Mouse (Mus musculus) left cerebral cortex, adult 9 months (tissue): ENCODE results near the gene Ggact.

Experiments
- DNase-seq, 2 experiments: peaks; one replicate each; pipeline ENCODE4 v3.0.0; 2022; ENCODE audit warnings: low spot score in 2 of 2

Ggact gene

DNA sequence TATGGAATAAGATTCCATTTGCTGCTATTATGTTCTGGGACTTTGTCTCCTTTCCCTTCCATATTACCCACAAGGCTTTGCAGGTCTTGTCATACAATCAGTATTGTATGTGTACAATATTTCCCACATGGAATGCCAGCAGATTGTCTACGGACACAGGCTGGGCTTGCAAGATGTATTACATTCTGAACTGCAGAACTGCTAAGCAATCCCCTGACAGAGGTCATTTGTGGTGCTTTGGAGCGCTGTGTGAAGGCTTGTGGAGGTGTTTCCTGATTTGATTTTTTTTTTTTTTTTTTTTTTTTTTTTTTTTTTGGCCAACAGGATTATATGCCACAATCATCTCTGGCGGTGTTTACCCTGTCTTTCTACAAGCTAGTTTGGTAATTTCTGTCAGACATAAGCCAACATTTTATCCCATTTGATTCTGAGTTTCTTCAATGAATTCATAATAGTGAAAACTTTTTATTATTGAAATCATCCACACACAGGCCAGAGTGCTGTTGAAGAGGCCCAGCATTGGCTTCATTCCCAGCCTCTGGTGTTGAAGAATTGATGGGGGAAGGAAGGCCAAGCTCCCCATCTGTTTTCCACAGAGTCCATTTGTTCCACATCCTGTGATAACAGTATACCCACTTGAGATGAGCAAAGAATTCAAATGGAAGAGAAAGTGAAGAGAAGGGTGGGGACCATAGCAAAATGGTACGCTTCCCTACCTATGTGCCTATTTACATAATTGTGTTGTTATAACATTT is 45.8 kb downstream of the Ggact start:
- no peak for DNase-seq

- no peak for DNase-seq
Measured at GRCm38 (mm10) chr14:122865462-122866129, 48.0 kb downstream of the Ggact start.

DNA sequence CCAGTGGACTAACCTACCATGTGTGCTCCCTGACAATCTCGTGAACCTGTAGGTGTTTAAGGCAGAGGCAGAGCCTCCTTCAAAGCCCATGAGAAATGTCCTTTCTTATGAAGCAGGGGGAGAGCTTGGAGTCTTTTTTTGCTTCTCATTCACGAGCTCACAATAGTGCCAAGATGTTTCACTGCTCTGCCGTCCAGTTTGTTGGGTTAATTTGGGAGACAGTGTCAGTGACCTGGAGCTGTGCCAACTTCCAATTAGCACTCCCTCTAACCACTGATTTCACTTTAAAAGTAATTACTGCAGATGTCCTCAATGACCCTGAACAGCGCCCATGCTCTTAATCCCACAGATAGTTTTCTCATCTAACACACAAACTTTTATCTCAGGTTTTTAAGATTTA is 50.9 kb downstream of the Ggact start:
- DNase-seq, result no peak

DNA sequence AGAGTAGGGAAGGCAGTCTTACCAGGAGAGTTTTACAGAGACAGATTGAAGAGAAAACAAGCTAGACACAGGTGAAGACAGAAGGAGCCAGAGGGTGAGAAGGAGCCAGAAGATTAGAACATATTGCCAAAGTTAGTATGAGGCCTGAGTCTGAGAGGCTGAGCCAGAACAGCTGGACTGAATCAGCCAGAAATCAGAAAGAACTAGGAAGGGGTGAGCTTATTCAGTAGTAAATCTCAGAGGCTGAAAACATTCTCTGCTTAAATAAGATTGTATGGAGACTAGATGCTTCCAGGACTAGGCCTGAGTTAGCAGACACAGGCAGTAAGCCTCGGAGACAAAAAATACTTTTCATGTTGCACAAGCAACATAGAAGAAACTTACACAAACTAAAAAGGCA is 53.8 kb downstream of the Ggact start:
- no peak for DNase-seq

GRCm38 (mm10) chr14:122852506-122853057 is 61.0 kb downstream of the Ggact start:
- DNase-seq, result no peak

DNA sequence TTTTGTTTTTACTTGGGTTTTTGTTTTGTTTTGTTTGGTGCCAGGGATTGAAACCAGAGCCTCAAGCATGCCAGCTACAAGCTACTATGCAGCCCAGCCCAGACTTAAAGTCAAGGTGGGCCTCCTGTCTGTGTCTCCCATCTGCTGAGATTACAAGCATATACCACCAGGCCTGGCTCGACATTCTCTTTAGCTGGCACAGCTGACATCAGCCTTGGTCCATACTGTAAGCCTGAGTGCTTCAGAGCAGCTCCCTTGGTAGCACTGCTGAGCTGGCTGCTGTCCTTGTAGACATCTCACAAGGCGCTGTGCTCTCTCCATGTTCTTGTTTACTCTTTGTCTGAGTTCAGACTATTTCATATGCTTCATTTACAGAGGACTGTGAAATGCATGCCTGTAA is 76.5 kb downstream of the Ggact start:
- DNase-seq, result no peak

DNA sequence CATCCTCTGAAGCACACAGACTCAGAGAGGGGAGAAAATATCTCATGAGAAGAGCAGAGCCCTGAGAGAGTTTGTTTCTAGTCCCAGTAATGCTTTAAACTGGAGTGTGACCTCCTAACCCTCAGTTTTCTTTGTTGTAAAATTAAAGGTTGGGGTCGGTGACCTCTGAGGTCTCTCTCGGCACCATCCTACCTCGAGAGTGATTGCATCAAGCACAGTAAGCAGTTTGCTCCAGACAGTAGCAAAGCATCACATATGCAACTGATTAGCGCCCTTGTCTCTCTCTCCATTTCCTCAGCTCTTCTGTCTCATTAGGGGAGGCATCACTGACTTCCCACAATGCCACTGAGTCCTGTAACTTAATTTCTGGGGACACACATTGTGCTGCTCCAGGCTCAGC is 77.3 kb downstream of the Ggact start:
- DNase-seq, result no peak

DNA sequence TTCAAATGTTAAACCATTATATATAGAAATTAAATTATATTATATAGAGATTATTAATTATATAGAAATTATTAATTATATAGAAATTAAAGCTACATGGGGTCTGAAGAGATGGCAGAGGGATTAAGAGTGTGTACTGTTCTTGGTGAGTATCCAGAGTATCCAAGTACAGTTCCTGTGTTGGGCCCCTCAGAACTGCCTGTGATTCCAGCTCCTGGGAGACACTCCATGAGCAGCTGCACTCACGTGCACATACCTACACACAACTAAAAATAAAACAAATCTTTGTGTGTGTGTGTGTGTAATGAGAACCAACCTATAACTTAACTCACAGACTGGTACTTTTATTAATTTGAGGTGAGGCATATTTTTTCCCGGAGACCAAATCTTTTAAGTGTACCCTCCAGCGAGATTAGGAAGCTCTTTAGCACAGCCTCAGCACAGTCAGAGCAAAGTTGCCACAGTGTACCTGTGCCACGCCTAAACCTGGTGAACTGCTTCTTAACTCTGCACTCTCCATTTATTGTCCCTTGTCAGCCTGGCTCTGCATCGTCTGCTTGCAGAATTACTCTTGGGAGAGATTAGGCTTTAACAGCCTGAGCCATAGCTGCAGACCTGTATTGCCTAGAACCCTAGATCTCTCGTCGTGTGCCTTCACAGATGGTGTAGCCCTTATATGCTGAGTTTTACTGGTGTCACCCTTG is 77.9 kb downstream of the Ggact start:
- DNase-seq, result no peak

DNA sequence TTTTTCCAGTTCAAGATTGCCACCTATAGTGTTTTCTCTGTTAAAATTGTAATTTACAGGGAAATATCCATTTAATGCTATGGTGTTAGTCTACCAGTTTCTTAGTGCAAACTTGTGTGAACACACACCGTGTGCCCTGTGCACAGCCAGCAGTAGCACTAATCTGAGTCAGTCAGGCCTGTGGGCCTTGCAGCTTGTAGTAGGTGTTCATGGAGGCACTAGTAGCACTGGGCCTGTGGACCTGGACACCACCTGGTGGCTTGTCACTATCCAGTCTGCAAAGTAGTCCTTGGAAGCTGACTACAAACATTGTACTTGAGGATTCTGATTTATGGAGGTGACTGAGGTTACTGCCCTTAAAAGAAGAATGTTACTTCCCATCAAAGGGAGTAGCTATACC is 78.8 kb downstream of the Ggact start:
- DNase-seq, result no peak

GRCm38 (mm10) chr14:122833666-122834065 is 79.9 kb downstream of the Ggact start:
- no peak for DNase-seq

DNA sequence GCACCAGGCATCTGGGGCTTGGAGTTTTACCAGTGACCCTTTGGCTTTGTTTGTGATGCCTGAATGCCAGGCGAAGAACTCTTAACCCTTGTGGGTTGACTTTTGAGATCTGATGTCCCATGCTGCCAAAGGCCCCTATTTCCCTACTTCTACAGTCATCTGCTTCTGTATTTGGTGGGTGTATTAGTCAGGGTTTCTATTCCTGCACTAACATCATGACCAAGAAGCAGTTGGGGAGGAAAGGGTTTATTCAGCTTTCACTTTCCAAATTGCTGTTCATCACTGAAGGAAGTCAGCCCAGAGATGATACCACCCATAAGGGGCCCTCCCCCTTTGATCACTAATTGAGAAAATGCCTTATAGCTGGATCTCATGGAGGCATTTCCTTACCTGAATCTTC is 83.1 kb downstream of the Ggact start:
- no peak for DNase-seq

- DNase-seq, result no peak
Measured at GRCm38 (mm10) chr14:122825464-122825863, 88.1 kb downstream of the Ggact start.

- no peak for DNase-seq
Measured at GRCm38 (mm10) chr14:122823791-122824190, 89.8 kb downstream of the Ggact start.

- DNase-seq, result no peak
Measured at GRCm38 (mm10) chr14:122821002-122821401, 92.6 kb downstream of the Ggact start.

DNA sequence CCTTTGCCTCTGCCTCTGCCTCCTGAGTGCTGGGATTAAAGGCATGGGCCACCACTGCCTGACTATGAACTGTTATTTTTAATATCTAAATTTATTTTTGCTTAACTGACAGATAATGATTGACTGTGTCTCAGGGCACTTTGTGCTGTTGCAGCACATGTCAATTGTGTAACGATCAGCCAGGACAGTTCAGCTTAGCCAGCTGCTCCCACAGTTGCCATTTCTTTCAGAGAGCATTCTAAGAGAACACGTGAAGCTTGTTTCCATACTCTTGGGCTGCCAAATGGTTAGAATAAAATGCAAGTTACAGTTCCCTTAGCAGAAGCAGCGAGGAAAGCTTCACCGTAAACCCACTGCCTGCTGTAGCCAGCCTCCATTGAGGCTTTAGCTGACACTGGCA is 113.3 kb downstream of the Ggact start:
- DNase-seq, result no peak

DNA sequence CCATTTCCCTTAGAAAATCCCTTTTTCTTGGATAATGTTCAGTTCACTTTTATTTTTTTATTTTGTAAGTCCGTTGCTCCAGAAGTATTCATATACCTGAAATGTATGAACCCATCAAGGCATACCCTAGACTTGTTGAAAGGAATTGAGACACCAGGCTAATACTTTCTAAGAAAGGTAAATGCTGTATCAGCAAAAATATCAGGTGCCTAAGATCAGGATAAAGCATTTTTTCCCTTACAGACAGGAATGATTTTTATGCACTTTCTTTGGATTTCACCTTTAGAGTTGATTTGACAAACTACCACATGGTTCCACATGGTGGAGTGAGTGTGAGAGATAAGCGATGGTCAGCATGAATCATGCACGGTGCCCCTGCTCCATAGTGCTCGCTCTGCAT is 120.2 kb downstream of the Ggact start:
- DNase-seq, result no peak

DNA sequence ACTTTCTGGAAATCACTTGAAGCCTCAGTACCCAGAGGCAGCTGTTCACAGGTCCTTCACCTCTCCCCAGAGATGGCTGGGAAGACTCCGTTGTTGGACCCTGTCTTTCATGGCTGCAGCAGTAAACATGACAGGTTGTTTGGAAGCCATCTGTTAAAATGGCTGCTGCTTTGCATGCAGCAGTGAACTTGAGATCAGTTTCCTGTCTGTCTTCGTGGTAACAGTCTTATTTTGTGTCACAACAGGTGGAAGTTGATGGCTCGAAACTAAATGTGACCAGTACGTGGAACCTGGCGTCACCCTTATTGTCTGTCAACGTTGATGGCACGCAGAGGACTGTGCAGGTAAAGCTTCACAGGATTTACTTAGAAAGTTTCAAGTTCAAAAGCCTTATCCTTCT is 123.4 kb downstream of the Ggact start:
- DNase-seq, result no peak

DNA sequence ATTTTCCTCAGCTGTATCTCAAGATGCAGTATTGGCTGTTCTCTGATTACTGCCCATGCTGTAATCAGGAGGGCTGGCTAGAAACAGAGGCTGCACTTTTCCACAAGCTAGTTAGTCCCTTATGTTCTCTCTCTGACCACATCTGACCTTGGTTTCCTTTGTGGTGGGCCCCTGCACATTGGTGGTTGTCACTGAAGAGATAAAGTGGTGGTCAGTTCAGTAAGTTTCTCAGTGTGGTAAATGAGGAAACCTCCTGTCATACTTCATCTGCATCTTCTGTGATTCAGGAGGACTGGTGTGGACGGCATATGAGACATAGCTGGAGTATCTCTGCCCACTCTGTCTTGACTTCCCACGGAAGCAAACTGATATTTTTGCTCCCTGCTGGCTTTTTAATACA is 125.4 kb downstream of the Ggact start:
- no peak for DNase-seq

DNA sequence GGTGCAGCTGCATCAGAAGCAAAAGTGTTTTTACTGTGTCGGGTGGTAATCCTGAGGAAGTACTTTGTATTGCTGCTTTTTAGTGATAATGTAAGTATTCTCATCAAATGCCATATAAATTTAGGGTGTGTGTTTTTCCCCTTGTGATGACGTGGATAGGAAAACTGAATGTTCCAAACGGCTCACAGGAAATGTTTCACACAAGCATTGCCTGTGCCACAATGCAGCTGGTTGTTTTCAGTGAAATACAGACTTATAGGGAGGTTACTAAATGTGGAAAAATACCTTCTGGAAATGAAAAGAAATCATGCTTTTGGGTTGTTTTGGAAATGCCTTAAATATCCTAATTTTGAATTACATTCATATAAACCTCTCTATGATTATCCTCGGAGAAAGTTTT is 128.9 kb downstream of the Ggact start:
- DNase-seq, result no peak

DNA sequence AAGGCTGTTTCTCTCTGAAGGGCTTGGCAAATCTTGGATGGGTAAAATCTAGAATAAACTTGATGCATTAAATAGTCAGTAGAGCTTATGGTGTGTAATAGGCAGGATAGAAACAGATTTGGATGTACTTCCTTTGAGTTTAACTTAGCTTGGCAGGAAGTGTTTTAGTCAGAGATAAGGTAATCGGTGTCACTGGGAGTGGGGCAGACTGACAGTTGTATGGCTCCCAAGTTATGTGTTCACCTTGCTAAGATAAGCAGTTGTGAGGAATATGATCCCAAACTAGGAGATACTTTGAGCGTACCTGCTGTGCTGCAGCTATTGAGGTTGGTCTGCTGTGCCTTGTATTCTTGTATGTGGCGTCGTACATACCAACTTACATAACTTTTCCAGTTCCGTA is 147.1 kb downstream of the Ggact start:
- no peak for DNase-seq
